Mouse (Mus musculus): Measurements from ENCODE around the gene Lzts2. TPM values are rescaled to one million over a fixed set of nuclear protein-coding genes. Genes with fewer than 3 reads are reported as not detected.

Gene Lzts2
- polyA plus RNA-seq (2012; rRNA removed): 87.8 and 102 TPM in 2 replicates

DNA sequence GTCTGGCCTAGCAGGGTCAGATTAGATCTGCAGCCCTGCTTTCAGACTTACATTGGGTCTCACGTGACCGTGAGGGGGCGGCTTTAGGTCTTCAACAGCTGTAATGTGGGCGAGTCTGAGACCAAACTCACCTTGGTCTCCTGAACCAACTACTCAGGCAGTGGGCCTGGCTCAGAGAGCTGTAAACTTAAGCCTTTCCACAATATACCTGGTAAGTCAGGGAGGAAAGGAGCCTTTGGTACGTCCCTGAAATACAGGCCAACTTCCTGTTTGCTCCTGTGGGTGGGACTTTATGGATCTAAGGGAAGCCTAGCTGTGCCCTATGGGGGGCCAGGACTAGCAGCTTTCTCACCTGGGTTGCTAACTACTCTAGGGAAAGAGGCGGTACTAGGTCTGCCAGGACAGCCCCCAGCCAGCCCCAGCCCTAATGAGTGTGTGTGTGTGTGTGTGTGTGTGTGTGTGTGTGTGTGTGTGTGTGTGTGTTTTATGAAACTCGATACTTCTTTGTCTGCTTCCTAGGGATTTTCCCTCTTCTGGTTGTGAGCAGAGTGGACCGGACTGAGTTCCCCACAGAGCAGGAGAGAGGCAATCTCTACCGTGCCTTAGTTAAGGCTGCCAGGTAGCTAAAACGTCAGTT lies at the start of gene Lzts2:
Gene Lzts2 (plus strand): TSS at position 80 of the 637 bp plus-strand sequence.
- no peak for DNase-seq (ENCODE audit: low read depth)

GRCm38 (mm10) chr19:44965978-44966377 lies 48.2 kb upstream of the Lzts2 start:
- no peak for DNase-seq (ENCODE audit: low read depth)

- DNase-seq (ENCODE audit: low read depth): no peak
Observed at GRCm38 (mm10) chr19:44968329-44968728, 45.9 kb upstream of the Lzts2 start.

- DNase-seq (ENCODE audit: low read depth): no peak
Observed at GRCm38 (mm10) chr19:44976636-44977035, 37.6 kb upstream of the Lzts2 start.

DNA sequence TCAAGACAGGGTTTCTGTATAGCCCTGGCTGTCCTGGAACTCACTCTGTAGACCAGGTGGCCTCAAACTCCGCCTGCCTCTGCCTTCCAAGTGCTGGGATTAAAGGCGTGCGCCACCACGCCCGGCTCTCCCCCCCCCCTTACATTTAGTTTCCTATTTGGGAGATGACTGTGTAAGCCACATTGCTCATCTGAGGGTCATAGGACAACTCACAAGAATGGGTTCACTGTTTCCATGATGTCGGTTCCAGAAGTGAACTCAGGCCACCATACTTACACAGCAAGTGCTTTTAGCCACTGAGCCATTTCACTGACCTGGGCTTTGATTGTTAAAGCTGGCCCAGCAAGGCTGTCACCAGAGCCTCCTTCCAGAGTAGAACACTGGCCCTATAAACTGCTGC lies 37.1 kb upstream of the Lzts2 start:
- no peak for DNase-seq (ENCODE audit: low read depth)

GRCm38 (mm10) chr19:44980787-44981186 lies 33.4 kb upstream of the Lzts2 start:
- no peak for DNase-seq (ENCODE audit: low read depth)

DNA sequence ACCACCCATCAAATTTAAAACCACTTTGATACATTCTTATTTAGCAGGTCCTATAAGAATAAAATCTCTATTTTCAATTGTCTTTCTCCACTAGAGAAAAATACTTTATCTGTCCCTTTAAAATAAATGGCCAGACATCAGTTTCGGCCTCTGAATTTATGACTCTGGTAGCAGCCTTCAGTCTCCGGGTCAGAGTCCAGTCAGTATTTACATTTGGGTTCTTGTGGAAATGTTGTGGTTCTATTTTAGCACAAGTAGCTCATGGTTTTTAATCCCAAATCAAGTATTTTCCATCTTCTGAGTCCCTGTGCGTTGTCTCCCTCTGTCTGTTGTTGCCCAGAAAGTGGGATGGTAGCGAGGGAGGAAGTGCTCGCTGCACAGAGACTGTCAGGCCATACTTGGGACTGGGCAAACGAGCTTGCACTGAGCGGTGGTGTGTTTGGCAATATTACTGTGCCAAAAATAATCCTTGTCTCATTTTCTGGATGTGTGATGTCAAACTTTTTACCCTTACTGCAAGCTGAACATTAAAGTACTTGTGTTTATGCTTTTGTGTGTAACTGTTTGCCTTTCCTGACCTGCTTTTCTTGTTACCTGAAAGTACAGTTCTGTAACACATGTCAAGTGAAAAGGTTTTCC lies 31.6 kb upstream of the Lzts2 start:
- no peak for DNase-seq (ENCODE audit: low read depth)

DNA sequence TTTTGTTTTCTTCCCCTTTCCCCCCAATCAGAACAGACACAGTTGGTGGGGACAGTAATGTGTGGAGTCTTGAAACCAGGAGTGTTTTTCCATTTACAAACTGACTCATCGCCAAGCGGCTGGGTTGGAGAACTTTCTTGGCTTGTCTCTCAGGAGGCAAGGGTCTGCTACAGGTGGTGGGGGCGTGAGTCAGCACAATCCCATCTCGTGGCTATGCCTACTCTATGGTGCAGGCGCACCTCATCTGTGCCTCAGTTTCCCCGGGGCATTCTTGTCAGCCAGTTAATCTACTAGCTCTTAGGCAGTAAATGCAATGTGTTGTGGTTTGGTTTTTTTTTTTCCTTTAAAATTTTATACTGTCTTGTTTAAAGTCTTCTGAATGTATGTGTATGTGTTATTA lies 30.8 kb upstream of the Lzts2 start:
- no peak for DNase-seq (ENCODE audit: low read depth)

- DNase-seq (ENCODE audit: low read depth): no peak
Observed at GRCm38 (mm10) chr19:44984420-44984819, 29.8 kb upstream of the Lzts2 start.

- DNase-seq (ENCODE audit: low read depth): peak; percentile 68
Observed at GRCm38 (mm10) chr19:44985159-44985988, 28.8 kb upstream of the Lzts2 start.

DNA sequence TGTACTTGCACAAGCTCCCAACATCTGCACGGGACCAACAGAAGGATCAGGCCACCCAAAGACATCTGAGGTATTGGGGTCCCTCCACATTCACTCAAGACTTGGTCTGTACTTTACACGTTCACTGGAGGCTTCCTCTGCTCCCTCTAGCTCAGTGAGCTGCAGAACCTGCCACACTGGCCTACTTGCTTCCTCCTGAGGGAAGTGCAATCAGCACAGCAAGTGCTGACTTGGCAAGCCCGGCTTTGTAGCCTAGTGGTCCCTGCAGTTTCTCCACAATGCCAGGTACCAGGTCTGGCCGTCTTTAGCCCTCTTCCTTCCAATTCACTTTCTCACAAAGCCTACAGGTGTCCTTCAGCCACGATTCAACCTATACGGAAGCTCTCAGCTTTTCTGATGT lies 27.2 kb upstream of the Lzts2 start:
- no peak for DNase-seq (ENCODE audit: low read depth)

DNA sequence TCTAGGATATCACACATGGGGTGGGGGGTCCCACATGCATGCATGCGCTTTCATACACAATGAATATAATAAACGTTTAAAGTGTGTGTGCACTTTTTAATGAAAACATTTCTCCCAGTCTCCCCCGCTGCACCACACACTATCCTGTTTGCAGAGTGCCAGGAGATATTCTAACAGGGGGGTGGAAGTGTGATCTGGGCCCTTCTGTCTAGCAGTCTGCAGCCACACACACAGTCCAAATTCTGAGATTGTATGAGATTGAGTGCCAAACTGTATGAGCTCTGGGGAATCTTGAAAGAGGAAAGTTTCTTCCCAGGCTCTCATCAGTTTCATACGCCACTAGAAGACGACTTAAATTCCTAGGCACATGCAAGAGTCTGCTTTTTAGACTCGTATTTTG lies 26.4 kb upstream of the Lzts2 start:
- no peak for DNase-seq (ENCODE audit: low read depth)

GRCm38 (mm10) chr19:44988321-44988720 lies 25.9 kb upstream of the Lzts2 start:
- DNase-seq (ENCODE audit: low read depth): no peak

GRCm38 (mm10) chr19:44988831-44989566 lies 25.2 kb upstream of the Lzts2 start, which contains the start of gene Sema4g:
Gene Sema4g, plus strand, starts transcription at chr19:44989101.
- DNase-seq (ENCODE audit: low read depth): no peak

DNA sequence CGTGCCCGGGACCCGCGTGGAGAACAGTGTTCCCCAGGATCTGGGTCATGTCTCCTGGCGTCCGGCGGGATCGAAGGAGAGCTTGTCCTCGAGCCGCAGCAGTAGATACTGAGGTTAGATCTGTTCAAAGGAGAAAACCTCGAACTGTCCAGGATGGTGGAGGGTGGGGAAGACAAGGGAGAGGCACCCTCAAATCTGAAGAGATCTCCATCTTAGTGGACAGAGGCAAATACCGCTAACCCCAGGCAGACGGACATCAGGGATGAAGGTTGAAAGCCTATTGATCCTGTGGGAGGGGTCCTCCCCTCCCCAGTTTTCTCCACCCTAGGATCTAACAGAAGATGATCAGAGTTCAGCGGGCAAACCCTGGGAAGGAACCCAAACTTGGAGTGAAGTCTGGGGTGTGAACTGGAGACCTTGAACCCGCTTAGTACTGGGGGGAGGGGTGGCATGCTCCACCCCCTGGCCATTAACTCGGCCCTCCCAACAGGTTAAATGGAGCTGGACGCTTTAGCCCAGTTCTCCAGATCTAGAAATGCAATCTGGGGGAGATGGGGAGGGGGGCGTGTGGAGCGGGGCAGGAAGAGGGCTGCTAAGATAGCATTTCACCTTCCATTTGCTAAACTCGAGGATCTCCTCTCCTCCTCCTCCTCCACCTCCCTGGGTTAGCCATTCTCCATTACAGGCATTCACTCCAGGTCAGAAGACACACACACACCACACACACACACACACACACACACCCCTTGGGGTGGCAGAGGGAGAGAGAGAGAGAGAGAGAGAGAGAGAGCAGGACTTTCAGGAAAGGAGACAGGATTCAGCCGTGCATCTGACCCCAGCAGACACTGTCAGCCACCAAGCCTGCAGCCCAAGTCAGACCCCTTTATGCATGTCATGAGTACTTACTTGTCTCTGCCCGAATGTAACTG lies 24.4 kb upstream of the Lzts2 start:
- no peak for DNase-seq (ENCODE audit: low read depth)

DNA sequence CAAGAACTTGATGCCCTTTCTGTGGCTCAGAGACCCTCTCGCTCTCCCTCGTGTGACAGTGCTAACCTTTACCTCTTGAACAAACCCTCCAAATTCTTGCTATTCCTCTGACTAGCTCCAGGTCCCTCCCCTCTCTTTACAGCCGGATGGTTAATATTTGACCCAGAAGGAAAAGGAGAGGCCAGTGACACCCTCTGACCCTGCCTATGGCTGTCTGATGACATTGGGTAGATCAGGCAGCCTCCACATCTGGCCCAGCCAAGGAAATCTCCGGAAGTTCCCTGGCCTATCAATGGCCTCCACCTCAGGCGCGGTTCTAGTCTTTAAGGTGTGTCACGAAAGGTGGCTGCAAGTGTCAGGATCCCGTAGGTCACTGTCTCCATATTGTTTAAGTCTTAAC lies 23.2 kb upstream of the Lzts2 start:
- no peak for DNase-seq (ENCODE audit: low read depth)

- no peak for DNase-seq (ENCODE audit: low read depth)
Observed at GRCm38 (mm10) chr19:44992246-44992645, 22.0 kb upstream of the Lzts2 start.

GRCm38 (mm10) chr19:44992712-44993111 lies 21.5 kb upstream of the Lzts2 start:
- DNase-seq (ENCODE audit: low read depth): no peak

- no peak for DNase-seq (ENCODE audit: low read depth)
Observed at GRCm38 (mm10) chr19:44997786-44998185, 16.4 kb upstream of the Lzts2 start.

GRCm38 (mm10) chr19:44999647-45000046 lies 14.6 kb upstream of the Lzts2 start:
- no peak for DNase-seq (ENCODE audit: low read depth)

DNA sequence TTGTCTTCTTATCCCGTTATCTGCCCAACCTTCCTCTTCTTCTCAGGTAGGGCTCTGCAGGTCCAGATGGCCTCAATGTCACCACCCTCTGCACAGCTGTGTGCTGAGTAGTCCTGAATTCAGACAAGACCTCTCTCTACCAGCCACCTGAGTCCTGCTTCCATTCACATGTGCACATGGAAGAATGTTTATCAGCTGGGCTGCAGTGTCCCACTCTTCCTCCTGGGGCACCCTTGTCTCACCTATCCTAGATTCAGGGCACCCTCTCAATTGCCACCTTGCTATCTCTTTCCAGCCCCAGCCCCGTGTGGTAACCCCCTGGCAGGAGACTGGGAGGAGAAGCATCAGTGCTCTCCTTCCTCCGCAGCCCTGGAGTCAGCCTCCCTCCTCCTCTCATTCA lies 11.9 kb upstream of the Lzts2 start:
- DNase-seq (ENCODE audit: low read depth): no peak
